Mouse (Mus musculus) right cerebral cortex, postnatal 4 days (tissue): ENCODE data around the gene B4galt2.
A peak's percentile ranks its signal among the peaks of the same experiment; 100 is the strongest.

Experiments
- DNase-seq: peaks from one replicate; pipeline ENCODE4 v3.0.0-alpha.2; 2022

Gene B4galt2

GRCm38 (mm10) chr4:117831920-117832691 is 51.2 kb downstream of the B4galt2 start:
- DNase-seq, result no peak

- DNase-seq, result no peak
Observed at GRCm38 (mm10) chr4:117831499-117831898, 51.8 kb downstream of the B4galt2 start.

- DNase-seq, result no peak
Observed at GRCm38 (mm10) chr4:117830801-117831200, 52.5 kb downstream of the B4galt2 start.

- DNase-seq, result no peak
Observed at GRCm38 (mm10) chr4:117830124-117830551, 53.1 kb downstream of the B4galt2 start.

GRCm38 (mm10) chr4:117829260-117830123 is 53.8 kb downstream of the B4galt2 start:
- peak; percentile 55 for DNase-seq

GRCm38 (mm10) chr4:117828572-117829145 is 54.6 kb downstream of the B4galt2 start:
- no peak for DNase-seq
